Mouse (Mus musculus) heart, postnatal 36 days (tissue): Measurements from ENCODE around the gene Jmjd1c. TPM values are rescaled to one million over a fixed set of nuclear protein-coding genes. Genes with fewer than 3 reads are reported as not detected.

Source experiments
- DNase-seq, 2 experiments: peaks; one replicate each; pipeline ENCODE4 v3.0.0; 2021 to 2022
- intact Hi-C: fragments of 180-260 bp; cut with DNase I; formaldehyde crosslinking; loops from one replicate; pipeline ENCODE4 v1.15.1; 2025
- total RNA-seq, 2 experiments: library from RNA; stranded (reverse); gene quantifications; 2 replicates each; pipeline ENCODE4 v1.2.3; 2021

Jmjd1c gene
- total RNA-seq, 2 experiments from 2014 or later: 39.4 to 41.1 TPM

DNA sequence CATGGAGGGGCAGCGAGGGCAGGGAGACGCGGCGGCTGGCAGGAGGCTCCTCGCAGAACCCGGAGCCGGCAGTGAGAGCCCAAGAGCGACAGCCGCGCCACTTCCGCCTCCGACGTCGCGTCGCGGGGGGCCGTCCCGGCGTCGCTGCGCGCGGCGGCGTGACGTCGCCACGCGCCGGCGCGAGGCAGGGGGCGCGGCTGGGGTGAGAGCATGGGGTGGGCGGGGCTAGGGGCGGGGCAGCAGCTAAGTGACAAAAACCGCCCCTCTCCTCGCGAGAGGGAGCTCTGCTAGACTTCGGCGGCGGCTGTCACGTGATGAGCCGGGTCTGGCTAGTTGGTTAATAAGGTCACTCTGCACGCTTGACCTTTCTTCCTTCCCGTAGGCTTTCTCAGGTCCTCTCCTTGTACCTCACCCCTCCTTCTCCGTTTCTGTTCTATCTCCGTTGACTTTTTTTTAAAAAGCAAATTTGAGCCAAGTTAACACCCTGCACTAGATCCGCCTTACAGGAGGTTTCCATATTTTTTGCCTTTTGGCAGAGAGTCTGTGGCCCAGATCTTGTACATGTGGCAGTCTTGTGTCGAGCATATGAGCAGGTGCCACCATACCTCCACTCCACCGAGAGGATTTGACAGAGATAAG is 189.4 kb downstream of the Jmjd1c start, which contains the start of gene Nrbf2:
Gene Nrbf2, minus strand, starts transcription at position 130 of the 639 bp plus-strand sequence.
- peak; percentile 77 to 83 for DNase-seq
- intact Hi-C loops: loop anchor here (5.0 kb wide), 1 partner anchor 98 kb away; no protein-coding TSS in a partner anchor

DNA sequence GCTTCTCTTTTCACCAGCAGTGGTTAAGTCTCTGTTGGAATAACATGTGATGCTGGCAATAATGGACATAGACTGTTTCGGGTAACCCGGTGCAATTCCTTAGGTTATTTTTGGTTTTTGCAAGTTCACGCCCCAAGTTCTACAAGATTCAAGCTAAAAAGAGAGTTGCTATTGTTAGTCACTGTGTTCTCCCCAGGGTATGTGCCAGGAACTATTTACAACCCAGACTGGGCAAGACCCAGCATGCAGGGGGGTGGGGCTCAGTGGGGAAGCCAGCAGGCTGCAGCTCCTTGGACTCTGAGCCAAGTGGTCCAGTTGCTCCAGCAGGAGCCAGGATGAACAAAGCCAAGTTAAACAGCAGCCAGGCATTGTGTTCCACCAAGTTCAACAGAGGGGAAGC is 192.0 kb downstream of the Jmjd1c start:
- peak; percentile 82 to 85 for DNase-seq
- intact Hi-C loops: loop anchor here (5.0 kb wide), 1 partner anchor 101 kb away; no protein-coding TSS in a partner anchor

DNA sequence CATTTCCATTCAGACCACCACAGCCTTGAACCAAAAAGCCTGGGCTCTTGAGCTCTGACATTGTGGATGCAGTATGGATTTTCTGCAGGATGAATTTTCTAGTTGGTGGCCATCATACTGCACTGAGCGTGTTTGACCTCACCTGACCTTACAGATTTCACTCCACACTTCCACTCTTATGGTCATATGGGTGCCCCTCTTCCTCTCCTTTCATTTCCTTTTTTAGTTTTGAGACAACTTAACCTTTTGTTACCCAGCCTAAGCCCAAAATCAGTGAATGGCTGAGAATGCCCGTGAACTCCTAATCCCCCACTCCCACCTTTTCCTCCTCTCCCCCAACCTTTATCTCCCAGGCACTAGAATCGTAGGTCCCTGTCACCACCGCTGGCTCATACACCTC is 194.7 kb downstream of the Jmjd1c start:
- intact Hi-C loops: loop anchor here (2.0 kb wide), 1 partner anchor 20 kb away; no protein-coding TSS in a partner anchor
- no peak for DNase-seq

DNA sequence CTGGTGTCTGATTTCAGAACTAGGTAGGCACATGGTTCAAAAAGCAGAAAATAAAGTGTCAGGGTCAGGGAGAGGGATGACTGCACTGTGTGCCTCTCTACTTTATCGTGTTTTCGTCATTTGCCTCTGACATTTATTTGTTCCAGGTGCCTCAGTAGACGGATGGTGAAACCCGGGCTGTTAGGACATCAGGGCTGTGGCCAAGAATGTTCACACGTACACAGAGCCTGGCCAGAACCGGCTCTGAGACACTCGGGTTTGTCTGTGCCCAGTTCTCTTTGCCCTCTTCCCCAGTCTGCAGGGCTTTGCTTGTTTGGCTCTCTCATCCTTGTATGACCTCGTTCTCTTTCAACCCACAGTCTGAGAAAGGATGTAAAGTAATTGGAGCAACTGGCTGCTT is 195.2 kb downstream of the Jmjd1c start:
- no peak for DNase-seq
- intact Hi-C loops: loop anchor here (2.0 kb wide), 1 partner anchor 20 kb away; no protein-coding TSS in a partner anchor

DNA sequence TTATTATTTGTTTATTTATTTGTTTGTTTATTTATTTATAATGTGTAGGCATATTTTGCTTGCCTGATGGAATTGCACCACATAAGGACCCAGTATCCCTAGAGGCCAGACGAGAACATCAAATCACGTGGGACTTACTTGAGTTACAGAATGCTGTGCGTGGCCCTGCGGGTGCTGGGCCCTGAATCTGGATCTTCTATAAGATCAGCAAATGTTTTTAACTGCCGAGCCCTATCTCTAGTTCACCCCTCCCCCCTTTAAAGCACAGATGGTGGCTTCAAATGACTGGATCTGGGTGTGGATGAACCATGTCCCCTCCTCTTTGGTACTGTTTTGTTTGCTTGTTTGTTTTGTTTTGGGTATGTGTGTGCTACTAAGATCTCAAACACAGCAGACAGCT is 199.4 kb downstream of the Jmjd1c start:
- intact Hi-C loops: no loop called here

DNA sequence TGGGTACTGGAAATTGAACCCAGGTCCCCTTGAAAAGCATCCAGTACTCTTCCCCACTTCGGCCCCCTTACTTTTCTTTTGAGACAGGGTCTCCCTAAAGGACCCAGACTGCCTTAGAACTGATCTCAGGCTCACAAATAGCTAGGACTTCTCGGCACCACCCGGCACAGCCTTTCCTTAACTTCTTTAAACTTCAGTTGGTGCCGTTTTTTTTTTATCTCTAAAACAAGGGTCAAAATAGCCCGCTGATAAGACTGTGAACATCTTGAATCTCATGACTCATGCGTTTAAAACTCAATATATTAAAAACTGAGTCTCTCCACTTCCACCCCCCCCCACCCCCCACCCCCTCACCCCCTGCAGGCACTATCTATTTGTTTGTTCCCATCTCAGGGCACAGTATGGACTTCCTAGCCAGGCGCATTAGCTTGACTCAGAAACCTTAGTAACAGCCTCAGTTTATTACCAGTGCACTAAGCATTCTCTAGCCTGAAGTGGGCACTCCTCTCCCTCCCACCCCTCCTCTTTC is 200.1 kb downstream of the Jmjd1c start:
- intact Hi-C loops: no loop called here
- DNase-seq: no peak

More for the DNA sequence above, 199.4 kb downstream of the Jmjd1c start:
- no peak for DNase-seq

DNA sequence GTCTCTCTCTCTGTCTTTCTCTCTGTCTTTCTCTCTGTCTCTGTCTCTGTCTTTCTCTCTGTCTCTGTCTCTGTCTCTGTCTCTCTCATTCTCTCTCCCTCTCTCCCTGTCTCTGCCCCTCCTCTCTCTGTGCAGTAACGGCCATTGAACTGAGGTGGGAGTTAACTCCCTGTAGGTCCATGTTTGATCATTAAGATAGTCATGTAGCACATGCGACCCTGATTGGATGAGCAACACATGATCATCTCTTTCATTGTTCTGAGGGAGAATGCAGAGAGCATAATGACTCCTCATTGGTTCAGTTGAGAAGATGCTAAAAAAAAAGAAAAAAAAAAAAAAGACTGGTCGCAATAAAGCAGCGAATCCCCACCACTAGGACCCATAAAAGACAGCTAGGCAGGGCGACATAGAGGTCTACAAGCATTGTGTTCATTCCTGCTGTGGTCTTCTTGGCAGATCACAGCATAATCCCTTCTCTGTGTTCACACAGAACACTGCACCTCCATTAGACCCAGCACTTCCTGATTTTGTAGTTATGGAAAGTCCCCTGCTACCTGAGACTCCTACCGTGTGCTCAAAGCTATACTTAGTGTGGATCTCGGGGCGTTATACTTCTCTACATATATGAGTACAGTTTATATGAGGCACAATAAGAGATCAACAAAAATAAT is 200.7 kb downstream of the Jmjd1c start:
- no peak for DNase-seq
- intact Hi-C loops: no loop called here

DNA sequence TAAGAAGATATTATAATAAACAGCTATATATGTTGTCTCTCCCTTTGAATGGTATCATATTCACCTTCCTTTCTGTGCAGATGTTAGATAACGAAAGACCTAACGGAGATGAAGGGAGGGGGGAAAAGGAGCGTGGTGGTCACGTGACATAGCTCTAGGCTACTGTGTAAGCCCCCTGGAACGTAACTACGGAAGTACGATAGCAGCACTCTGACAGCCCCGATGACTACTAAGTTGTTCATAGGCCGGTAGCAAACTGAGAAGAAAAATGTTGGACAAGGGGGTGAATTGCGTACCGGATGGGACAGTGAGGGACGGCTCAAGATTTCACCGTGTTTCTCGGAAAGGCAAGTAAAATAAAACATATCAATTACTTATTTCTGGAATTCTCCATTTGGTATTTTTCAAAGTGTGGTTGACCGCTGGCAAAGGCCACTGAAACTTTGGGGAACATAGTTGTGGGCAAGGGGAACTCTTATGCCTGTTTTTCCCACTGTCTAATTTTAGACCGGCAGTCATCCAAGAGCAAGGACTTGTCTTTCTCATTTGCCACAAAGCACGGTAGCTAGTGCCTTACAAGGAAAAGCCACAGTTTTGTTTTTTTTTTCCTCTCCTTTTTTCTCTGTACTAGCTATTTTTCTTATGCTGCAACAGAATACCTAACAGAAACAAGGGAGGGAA is 201.4 kb downstream of the Jmjd1c start:
- intact Hi-C loops: no loop called here
- DNase-seq: peak in 1 of 2 experiments; percentile 17

DNA sequence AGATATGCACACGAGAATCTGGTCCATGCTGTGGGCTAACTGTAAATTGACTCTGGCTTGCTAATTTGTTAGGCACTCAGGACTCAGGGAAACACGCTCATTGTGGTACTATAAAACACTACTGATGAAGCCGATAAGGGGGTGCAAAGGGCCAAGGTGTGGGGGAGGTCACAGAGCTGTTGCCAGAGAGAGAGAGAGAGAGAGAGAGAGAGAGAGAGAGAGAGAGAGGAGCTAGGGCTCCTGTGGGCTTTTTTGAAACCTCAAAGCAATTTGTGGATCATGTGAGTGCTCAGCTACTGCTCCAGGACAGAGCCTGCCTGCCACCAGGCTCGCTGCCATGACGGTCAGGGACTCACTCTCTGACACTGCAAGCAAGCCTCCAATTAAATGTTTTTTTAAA is 202.9 kb downstream of the Jmjd1c start:
- DNase-seq: no peak
- intact Hi-C loops: no loop called here

DNA sequence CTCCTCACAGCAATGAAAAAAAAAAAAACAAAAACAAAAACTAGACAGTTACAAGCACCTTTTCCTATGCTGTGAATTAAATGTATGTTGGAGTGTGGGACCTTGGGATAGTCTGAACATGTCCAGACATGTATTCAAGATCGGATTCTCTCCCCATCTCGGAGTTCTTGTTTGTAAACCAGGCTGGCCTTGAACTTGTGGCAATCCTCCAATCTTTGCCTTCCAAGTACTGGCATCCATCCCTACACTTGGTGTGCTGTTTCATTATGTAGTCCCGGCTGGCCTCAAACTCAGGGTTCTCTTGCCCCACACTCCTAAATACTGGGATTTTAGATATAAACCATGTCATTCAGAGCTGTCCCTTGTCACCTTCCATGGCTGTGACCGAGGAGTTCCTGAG is 203.4 kb downstream of the Jmjd1c start:
- intact Hi-C loops: no loop called here
- DNase-seq: no peak

DNA sequence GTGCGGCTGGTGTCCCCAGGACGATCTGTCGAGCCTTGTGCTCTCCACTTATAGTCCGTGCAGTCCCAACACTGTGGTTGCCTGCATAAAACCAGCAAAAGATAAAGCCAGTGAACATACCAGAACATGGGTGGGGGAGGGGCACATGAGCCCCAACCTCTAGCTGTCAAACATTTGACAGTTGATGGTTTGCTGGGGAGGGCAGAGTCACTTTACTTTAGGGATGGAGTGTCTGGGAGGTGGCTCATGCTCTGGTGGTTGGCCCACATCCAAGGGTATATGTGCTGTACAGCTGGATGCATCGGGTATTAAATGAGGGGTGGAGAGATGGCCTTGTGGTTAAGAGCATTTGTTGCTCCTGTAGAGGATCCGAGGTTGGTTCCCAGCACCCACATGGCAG is 205.1 kb downstream of the Jmjd1c start:
- DNase-seq: no peak
- intact Hi-C loops: no loop called here

DNA sequence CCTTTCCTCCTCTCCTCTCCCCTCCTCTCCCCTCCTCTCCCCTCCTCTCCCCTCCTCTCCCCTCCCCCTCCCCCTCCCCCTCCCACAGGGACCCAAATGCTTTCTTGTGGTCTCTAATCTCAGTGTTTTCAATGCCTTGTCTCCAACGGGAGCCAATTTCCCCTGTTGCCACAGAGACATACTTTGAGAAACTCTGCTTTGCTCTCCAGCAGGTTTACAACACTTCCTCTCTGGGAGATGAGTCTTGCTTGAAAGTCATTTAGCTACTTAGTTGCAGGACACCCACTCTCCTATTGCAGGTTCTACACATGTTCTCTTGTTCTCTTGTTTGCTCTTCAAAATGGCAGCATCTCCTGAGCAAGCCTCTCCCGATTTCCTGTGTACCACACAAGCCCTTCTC is 206.4 kb downstream of the Jmjd1c start:
- DNase-seq: no peak
- intact Hi-C loops: no loop called here

Other genes starting within 250 kb of the Jmjd1c start
- gene Reep3, start 820 bp downstream of the Jmjd1c start, total RNA-seq: 10 to 100 TPM; 22.2 to 22.5 TPM
- gene Nrbf2, start 189.2 kb downstream of the Jmjd1c start, total RNA-seq: 1 to 10 TPM; 8.4 to 10.0 TPM